Mouse (Mus musculus) neural tube, embryonic 10.5 days (tissue): ENCODE results near the gene Magi2.

Experiments used
- DNase-seq: peaks from one replicate; pipeline ENCODE4 v3.0.0-alpha.2; 2017; ENCODE audit warnings: low spot score; ENCODE audit errors: extremely low spot score

The Magi2 gene

GRCm38 (mm10) chr5:19932102-19932501 is 705.3 kb downstream of the Magi2 start:
- no peak for DNase-seq

GRCm38 (mm10) chr5:19933190-19933589 is 706.4 kb downstream of the Magi2 start:
- DNase-seq = no peak

DNA sequence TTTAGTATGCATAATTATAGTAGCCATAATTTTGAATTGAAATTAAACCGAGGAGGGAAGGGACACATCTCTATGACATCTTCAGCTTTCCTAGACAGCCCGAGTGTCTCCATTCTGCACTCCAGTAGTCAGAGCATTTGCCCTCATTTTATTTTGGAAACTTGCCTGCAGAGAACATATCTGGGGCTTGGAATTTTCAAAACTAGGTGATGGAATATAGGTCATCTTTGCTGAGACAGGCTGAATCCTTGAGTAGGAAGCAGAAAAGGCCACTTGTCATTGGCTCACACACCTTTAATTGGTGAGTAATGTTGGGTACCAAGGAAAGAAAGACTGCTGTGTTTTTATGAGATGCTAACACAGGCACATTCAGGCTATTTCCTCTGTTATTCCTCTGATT is 724.3 kb downstream of the Magi2 start:
- no peak for DNase-seq

GRCm38 (mm10) chr5:19964113-19964512 is 737.3 kb downstream of the Magi2 start:
- DNase-seq = no peak

- DNase-seq = no peak
These were observed 745.9 kb downstream of the Magi2 start for GRCm38 (mm10) chr5:19972736-19973135.

- no peak for DNase-seq
These were observed 747.0 kb downstream of the Magi2 start for GRCm38 (mm10) chr5:19973852-19974251.

DNA sequence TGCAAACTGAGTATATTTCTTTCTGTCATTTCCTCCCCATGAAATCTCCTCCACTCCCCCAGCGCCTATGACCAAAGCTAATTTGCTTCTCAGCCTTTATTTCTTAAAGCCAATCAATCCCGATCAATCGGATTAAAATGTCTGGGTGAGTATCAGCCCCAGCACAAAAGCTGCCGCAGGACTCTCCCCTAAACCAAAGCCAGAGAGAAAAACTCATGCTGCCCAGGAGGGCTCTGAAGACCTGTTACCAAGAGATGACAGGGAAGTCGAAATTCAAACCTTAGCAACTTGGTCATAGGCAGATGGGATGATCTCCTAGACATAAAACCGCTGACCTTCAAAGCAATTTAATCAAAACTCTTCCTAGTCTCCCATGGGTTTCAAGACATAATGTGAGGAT is 754.7 kb downstream of the Magi2 start:
- DNase-seq = no peak

DNA sequence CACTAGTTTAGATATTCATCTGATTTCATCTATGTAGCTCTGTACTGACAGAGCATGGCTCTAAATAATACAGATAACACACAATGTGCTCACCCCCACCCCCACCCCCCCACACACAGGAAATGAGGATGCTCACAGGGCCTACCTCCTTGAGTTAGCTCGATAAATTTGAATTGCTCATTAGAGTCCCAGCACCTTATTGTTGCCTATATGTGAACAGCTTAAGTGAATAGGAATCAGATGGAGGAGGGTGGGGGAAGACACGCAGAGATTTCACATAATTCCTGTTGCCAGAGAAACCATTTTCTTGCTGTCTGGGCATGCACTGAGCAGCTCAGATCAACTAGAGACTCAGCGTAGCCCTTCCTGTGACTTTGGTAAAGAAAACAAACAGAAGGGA is 755.2 kb downstream of the Magi2 start:
- no peak for DNase-seq

GRCm38 (mm10) chr5:19999486-19999885 is 772.6 kb downstream of the Magi2 start:
- no peak for DNase-seq

DNA sequence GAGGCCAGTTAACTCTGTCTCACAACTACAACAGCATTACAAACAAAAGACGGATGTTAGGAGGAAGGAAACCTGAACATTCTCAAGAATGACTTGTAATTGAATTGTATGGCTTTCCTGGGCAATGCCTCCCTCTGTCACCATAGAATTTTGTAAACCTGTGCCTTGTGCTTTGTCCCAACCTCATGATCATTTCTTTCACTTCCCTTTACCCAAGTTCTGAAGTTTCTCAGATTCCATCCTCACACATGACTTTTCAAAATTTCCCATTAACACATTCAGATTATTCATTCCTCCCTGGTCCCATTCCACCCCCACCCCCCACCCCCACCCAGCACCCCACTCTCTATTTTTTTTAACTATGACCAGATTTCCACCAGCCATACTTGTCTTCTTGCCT is 773.1 kb downstream of the Magi2 start:
- no peak for DNase-seq

DNA sequence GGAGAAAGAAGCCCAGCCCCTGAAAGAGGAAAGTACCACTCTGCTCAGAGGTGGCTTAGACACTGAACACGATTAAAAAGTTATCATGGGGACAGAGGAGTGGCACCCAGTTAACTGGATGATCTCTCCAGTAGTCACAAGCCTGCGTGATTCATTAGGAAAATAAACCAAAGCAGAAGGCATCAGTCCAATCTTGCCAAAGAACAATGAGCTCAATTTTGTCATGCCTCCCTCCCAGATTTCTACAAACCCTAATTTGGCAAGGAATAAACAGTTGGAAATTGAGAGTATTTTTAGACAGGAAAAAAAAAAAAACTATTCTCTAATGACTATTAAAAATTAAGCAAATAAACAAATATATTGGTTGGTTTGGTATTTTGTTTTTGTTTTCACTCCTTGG is 779.8 kb downstream of the Magi2 start:
- no peak for DNase-seq

DNA sequence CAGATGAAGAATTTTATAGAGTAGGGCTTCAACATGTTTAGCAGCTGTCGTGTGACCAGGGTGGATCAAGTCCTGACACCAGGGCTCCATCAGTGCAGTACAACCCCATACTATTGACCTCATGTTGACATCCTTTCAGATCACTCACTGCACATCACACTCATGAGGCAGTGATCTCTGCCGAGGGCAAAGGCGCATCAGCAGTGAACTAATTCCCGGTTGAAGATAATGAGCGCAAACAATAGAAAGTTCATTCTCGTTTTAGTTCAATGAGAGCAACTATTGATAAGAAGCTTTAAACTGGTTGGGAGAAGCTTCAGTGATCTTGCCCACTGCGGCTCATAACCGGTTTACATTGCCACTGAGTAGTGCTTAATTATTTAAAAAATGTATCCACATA is 780.4 kb downstream of the Magi2 start:
- no peak for DNase-seq

GRCm38 (mm10) chr5:20010210-20010609 is 783.4 kb downstream of the Magi2 start:
- no peak for DNase-seq

DNA sequence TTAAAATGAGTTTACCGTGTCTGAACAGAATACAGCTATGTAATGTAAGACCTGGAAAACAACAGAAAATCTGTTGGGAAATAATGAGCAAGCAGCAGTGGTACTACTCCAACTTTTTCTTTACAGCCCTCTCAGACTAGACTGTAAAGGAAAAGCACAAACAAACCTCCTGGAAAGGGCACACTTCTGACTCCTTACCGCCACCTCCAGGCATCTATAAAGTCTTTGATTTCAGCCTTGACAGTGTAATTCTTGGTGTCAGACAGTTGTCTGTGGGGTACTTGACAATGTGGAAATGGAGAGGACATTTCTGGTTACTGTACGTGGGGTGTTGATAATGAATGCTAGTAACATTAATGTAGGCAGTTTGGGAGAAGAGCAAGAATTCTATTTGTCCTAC is 791.2 kb downstream of the Magi2 start:
- no peak for DNase-seq

- DNase-seq = no peak
These were observed 819.8 kb downstream of the Magi2 start for GRCm38 (mm10) chr5:20046649-20047048.

DNA sequence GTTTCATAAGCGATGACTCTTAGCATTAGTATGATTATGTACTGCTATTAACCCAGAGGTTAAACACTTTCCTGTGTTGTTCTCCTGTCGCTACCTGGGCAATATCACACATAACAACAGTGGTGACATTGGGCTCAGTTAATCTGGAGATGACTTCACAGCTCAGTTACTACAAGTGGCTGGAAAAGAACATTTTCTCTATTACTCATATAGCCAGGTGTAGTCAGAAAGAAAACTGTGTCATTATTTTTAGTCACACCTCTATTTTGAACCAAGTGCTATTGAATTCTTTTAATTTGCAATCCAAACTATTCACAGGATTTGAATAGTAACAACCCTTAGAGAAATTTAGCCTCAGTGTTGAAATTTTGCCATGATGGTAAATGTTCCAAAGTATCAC is 821.5 kb downstream of the Magi2 start:
- DNase-seq = no peak

DNA sequence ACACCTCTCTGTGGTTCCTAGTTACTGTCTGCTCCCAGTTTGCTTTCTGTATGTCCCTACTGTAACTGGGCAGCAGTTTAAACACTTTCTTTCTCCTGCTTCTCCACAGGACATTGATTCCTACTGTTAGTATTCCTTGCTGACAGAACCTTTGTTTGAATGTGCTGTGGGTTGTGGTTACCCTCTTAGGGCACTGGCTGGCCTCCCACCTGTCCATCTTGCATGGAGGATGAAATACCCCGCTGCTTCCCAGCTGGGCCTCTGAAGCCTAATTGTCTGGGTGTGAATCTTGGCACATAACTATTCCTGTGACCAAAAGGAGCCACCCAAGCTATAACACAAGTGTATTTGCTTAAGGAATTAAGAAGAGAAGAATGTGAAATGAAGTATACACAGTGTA is 823.4 kb downstream of the Magi2 start:
- DNase-seq = no peak

DNA sequence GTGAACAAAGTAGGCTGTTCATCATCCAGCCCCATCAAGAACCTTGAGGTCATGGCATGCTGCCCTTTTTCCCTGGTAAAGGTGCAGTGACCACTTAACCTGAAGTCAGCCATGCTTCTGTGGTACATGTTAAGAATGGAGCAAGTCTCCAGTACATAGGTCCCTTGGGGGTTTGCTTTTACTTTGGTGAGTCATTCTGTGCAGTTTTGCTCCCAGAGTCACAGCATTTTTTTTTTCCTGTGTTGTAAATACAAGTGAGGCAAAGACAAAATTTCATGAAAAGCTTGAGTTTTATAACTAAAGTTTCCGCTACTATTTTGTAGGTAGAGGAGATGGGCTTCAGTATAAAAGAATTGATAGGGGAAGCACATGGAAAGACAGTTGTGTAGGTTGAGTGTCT is 828.2 kb downstream of the Magi2 start:
- DNase-seq = no peak

GRCm38 (mm10) chr5:20056074-20056842 is 829.4 kb downstream of the Magi2 start:
- no peak for DNase-seq

DNA sequence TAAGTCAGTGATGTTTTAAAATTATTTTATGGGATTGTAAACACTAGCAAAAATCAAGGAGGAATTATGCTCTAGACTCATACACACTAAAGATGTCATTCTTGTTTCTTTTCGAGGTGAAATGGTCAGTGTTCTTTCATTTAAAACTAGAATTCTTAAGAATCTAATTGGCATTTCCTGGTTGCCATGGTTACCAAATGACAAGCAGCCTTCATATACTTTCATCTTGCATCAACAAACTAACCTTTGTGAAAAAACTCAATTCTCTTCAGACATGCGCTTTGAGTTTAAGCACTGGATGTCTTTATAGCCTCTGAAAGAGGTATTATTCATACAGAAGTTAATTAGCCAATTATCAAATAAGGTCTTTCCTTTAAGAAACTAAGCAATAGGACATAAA is 830.0 kb downstream of the Magi2 start:
- DNase-seq = no peak

GRCm38 (mm10) chr5:20062011-20062410 is 835.2 kb downstream of the Magi2 start:
- DNase-seq = no peak

GRCm38 (mm10) chr5:20065081-20065480 is 838.2 kb downstream of the Magi2 start:
- DNase-seq = no peak

DNA sequence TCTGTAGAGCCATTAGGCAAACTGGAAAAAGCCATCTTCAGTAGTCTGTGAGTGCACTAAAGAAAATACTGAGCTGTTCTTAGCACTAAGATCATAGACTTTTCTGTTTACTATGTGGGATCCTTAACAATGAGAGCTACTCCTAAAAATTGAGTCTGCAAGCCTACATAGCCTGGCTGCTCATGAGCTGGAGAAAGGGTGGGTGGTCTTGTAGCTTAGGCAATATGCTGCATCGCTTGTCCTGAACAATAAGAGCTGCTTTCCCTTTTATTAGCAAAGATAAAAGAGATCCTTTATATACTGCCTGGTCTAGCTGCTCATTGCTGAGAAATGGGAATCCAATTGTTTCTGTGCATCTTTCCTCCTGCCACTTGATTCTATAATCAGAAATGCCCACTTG is 841.7 kb downstream of the Magi2 start:
- DNase-seq = no peak
